Mouse (Mus musculus) liver, adult 2 months (tissue): ENCODE results near the gene Gm48552. TPM values are rescaled to one million over a fixed set of nuclear protein-coding genes. Genes with fewer than 3 reads are reported as not detected.

ENCODE experiments used
- DNase-seq: peaks from one replicate; pipeline ENCODE4 v3.0.0-alpha.2; 2011; ENCODE audit warnings: low read depth, low spot score; ENCODE audit errors: extremely low read depth
- H3K27ac ChIP-seq: fragments of 200-500 bp; replicated peaks from 2 replicates; pipeline ENCODE4 v1.5.1; 2012; ENCODE audit warnings: low read depth, mild to moderate bottlenecking, control low read depth, inconsistent platforms, low read length; ENCODE audit not compliant: insufficient read depth
- H3K27me3 ChIP-seq: fragments of 200-500 bp; 2 replicates; pipeline ENCODE4 v1.6.1; 2012; ENCODE audit warnings: mild to moderate bottlenecking, moderate library complexity, low read length, inconsistent platforms; ENCODE audit not compliant: control insufficient read depth, insufficient read depth
- H3K36me3 ChIP-seq: fragments of 200-500 bp; 2 replicates; pipeline ENCODE4 v1.6.1; 2012; ENCODE audit warnings: low read length, inconsistent platforms; ENCODE audit not compliant: control insufficient read depth, insufficient read depth
- H3K4me1 ChIP-seq: fragments of 200-500 bp; 2 replicates; pipeline ENCODE4 v1.6.1; 2011; ENCODE audit warnings: low read length; ENCODE audit not compliant: control insufficient read depth, insufficient read depth
- H3K4me3 ChIP-seq: fragments of 200-500 bp; 2 replicates; pipeline ENCODE4 v1.5.1; 2011; ENCODE audit warnings: low read depth, mild to moderate bottlenecking, control low read depth, low read length, moderate library complexity; ENCODE audit not compliant: insufficient read depth
- H3K79me2 ChIP-seq: fragments of 200-500 bp; 2 replicates; pipeline ENCODE4 v1.6.1; 2012; ENCODE audit warnings: inconsistent platforms, mild to moderate bottlenecking, low read length, moderate library complexity; ENCODE audit not compliant: control insufficient read depth, insufficient read depth
- H3K9ac ChIP-seq: fragments of 200-500 bp; 2 replicates; pipeline ENCODE4 v1.6.1; 2012; ENCODE audit warnings: low read depth, mild to moderate bottlenecking, control low read depth, inconsistent platforms, low read length
- CTCF ChIP-seq: fragments of 200-500 bp; IDR thresholded peaks from 2 replicates; pipeline ENCODE4 v1.5.1; 2011; ENCODE audit warnings: low read depth, low read length, control low read depth
- POLR2A ChIP-seq: fragments of 200-500 bp; IDR thresholded peaks from 2 replicates; pipeline ENCODE4 v1.6.1; 2011; ENCODE audit warnings: low read length, control low read depth; ENCODE audit not compliant: insufficient read depth; ENCODE audit errors: extremely low read depth
- WGBS: fragments of 180-500 bp; shearing (Covaris S2); methylation state at CpG from one replicate; pipeline ENCODE4 v1.1.7; 2018; 5-methylcytosine and 5-hydroxymethylcytosine counted together
- polyA plus RNA-seq: library from polyadenylated mRNA; depleted of rRNA; stranded (reverse); fragments of >200 nt; gene quantifications from 2 replicates; pipeline ENCODE4 v1.2.3, GENCODE M21; 2012
- total RNA-seq: library from RNA; depleted of rRNA; stranded (reverse); fragments of >200 nt; gene quantifications from 2 replicates; pipeline ENCODE4 v1.2.3, GENCODE M21; 2014

Gene Gm48552
- total and polyA plus RNA-seq, 2 experiments = 1.4 TPM; not detected in 1

DNA sequence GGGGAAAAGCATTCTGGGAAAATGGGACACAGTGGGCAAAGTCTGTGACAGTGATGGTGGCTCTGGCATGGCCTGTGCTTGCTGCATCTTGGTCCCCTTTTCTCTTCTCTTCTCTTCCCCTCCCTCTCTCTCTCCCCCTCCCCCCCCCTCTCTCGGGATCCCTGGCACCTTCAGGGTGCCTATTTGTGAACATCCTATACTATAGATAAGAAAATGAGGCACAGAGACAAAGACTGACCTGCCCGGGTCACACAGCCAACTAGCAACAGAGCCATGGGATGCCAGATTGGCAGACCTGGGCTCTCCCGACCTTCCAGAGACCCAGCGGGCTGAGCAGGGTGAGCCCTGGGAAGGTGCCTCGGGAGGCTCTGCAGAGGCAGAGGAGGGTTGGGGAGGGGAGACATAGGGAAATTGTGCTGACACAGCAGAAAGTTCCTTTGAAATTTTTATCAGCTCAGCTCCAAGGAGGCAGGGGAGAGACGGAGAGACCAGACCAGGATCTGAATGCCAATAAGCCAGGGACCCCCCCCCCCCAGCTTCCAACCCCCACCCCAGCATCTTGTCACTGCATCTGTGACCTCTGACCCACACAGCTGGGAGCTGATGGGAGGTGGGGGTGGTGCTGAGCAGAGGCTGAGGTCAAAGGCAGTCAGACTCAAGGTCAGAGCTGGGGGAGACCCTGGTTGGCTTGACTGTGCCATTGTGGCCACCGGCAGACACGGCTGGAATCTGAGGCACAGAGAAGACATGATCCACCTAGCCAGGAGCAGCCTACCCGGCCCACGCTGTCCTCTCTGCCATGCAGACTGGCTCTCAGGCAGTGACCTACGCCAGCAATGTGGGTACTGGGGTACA is 29.6 kb downstream of the Gm48552 start:
- H3K4me3 ChIP-seq = no peak overlapping the region
- H3K79me2 ChIP-seq = peaks cover 62% of the 10 kb centered on the region
- no peaks in the 10 kb centered on the region for H3K36me3 ChIP-seq
- WGBS = 19% methylated on average over 11 of the region's 11 CpGs
- DNase-seq = peak; percentile 44
- no peaks in the 10 kb centered on the region for H3K27me3 ChIP-seq
- H3K27ac ChIP-seq = peak overlapping the region; percentile 95
- peaks cover 76% of the 10 kb centered on the region for H3K4me1 ChIP-seq
- peak overlapping the region; percentile 54 for H3K9ac ChIP-seq
- TF ChIP-seq CTCF (no peak), POLR2A (no peak)

GRCm38 (mm10) chr10:81419111-81419928 is 30.5 kb downstream of the Gm48552 start:
- Histone ChIP-seq H3K36me3 (no peaks in the 10 kb centered on the region), H3K4me3 (no peak overlapping the region), H3K9ac (peak overlapping the region; percentile 54), H3K27me3 (no peaks in the 10 kb centered on the region), H3K79me2 (peaks cover 68% of the 10 kb centered on the region), H3K4me1 (peaks cover 78% of the 10 kb centered on the region), H3K27ac (peak overlapping the region; percentile 95)
- WGBS = 56% methylated on average over 10 of the region's 10 CpGs
- TF ChIP-seq CTCF (no peak), POLR2A (no peak)
- peak; percentile 71 for DNase-seq

DNA sequence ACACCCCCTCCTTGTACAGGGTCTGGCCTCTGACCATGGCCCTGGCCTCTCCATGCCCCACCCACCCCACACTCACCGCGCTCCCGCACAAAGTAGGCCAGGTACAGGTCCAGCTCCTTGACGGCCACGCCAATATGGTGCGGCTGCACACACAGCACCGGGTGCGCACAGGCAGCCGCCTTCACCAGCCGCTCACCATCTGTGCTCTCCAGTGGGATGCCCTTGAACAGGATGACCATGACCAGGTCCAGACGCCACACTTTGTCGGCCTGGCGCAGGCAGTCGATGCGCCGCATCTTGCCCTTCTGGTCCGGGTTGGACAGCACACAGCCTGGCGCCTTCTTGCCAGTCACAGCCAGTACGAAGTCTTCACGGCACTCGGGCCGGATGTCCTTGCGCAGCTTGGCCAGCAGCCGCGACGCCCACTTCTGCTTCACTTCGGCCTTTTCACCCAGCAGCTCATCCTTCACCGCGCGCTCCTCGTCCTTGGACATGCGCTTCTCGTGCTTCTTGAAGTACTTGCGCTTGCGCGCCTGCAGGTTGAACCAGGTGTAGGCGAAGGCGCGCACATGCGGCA is 31.5 kb downstream of the Gm48552 start:
- no peak for TF ChIP-seq CTCF
- TF ChIP-seq POLR2A = no peak
- H3K4me1 ChIP-seq = peaks cover 73% of the 10 kb centered on the region
- peaks cover 72% of the 10 kb centered on the region for H3K79me2 ChIP-seq
- H3K4me3 ChIP-seq = peak overlapping the region; percentile 11; the same call in 1 of the 2 replicates
- no peaks in the 10 kb centered on the region for H3K27me3 ChIP-seq
- peak overlapping the region; percentile 95 for H3K27ac ChIP-seq
- no peaks in the 10 kb centered on the region for H3K36me3 ChIP-seq
- peak overlapping the region; percentile 19 for H3K9ac ChIP-seq
- 57% methylated on average over 40 of the region's 40 CpGs for WGBS
- DNase-seq = no peak

- H3K36me3 ChIP-seq = no peaks in the 10 kb centered on the region
- H3K27ac ChIP-seq = peak overlapping the region; percentile 95
- no peak overlapping the region for H3K4me3 ChIP-seq
- peaks cover 72% of the 10 kb centered on the region for H3K79me2 ChIP-seq
- peak overlapping the region; percentile 64 for H3K9ac ChIP-seq
- no peaks in the 10 kb centered on the region for H3K27me3 ChIP-seq
- DNase-seq = no peak
- TF ChIP-seq CTCF (no peak), POLR2A (no peak)
- WGBS = 50% methylated on average over 4 of the region's 4 CpGs
- peaks cover 69% of the 10 kb centered on the region for H3K4me1 ChIP-seq
Observed at GRCm38 (mm10) chr10:81421041-81421796, 32.4 kb downstream of the Gm48552 start.

GRCm38 (mm10) chr10:81421797-81422100 is 32.9 kb downstream of the Gm48552 start:
- peak; percentile 75 for DNase-seq
- TF ChIP-seq POLR2A (no peak), CTCF (no peak)
- Histone ChIP-seq H3K4me1 (peaks cover 65% of the 10 kb centered on the region), H3K27me3 (no peaks in the 10 kb centered on the region), H3K79me2 (peaks cover 69% of the 10 kb centered on the region), H3K4me3 (peak overlapping the region; percentile 16; the same call in 1 of the 2 replicates), H3K36me3 (no peaks in the 10 kb centered on the region), H3K27ac (peak overlapping the region; percentile 95), H3K9ac (peak overlapping the region; percentile 64)
- WGBS = 35% methylated on average over 5 of the region's 5 CpGs
